Mouse (Mus musculus) adrenal gland, adult 18-20 months (tissue): ENCODE results near the gene Pklr. TPM values are rescaled to one million over a fixed set of nuclear protein-coding genes. Genes with fewer than 3 reads are reported as not detected.
A peak's percentile ranks its signal among the peaks of the same experiment; 100 is the strongest.
"Not testable (repeated sequence)": the region's sequence is repeated elsewhere in the genome, so short reads cannot be mapped to it uniquely, and the experiment has no call there.

ENCODE experiments used
- DNase-seq, 2 experiments: peaks; one replicate each; pipeline ENCODE4 v3.0.0; 2021 to 2022; ENCODE audit warnings: low spot score in 2 of 2
- total RNA-seq, 2 experiments: library from RNA; stranded (reverse); gene quantifications; 1 replicate in 1 of 2; 2 replicates in 1 of 2; pipeline ENCODE4 v1.2.3; 2021

Gene Pklr
- total RNA-seq, 2 experiments from 2014 or later: not detected

DNA sequence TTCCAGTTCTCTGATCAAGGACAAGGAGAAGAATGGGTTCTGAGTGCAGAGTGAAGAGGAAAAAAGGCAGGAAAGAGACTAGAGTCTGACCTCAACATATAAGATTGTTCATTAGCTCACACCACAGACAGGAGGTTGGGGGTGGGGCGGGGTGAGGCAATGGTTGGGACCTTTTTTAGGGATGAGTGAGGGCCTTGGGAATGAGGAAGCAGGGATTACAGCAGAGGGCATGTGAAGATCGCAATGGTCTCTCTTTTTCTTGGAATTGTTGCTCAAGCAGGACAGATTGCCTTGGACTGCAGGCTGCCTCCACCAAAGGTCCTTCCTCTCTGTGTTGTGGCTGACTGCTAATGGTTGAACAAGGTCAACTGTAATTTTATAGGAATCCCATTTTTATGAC, 12.6 kb upstream of the Pklr start:
- peak; percentile 38 to 62 for DNase-seq

DNA sequence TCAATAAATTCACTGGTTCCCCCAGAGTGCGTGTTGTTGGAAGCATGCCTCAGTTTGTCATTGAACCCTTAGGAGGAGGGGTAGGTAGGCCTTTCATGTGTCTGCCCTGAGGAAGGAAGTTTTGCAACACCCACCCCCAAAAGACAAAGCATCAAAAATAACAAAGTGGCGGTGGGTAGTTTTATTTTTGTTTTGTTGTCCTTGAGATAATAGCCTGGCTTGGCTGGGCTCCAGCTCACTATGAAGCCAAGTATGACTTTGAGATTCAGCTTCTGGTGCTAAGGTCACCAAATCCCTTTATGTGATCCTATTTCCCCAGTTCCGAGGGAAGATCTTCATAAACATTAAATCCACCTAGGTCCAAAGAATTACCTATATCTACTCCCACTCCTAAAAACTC, 11.7 kb upstream of the Pklr start:
- peak in 1 of 2 experiments; percentile 37 for DNase-seq

DNA sequence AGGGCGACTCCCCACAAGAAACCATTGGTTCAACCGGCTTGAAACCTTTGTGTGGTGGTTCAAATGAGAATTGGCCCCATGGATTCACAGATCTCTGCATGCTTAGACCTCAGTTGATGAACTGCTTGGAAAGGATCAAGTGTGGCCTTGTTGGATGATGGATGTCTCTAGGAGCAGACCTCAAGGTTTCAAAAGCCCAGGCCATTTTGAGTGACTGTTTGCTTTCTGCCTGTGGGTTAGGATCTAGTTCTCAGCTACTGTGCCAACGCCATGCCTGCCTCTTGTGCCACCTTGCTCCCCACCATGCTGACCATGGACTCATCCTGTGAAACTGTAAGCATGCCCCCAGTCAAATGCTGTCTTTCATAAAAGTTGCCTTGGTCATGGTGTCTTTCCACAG, 10.0 kb upstream of the Pklr start:
- no peak for DNase-seq

GRCm38 (mm10) chr3:89129908-89130307, 6.0 kb upstream of the Pklr start:
- no peak for DNase-seq

DNA sequence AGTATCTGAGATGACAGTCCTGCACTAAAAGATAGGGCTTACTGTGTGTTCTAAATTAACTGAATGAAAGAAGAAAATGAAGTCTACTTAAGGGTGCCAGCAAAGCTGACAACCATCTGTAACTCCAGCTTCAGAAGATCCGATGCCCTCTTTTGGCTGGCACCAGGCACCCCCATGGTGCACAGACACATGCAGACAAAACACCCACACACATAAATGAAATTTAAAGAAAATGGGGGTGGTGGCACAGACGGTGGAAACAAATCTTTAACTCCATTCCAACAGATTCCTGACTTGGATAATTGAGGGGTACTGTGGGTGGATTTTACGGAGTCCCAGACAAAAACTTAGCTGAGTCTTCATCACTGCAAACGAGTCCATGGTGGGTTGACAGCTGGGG, 4.1 kb upstream of the Pklr start:
- DNase-seq: no peak

- DNase-seq: peak; percentile 40 to 51
Observed at GRCm38 (mm10) chr3:89132285-89133062, 3.5 kb upstream of the Pklr start.

DNA sequence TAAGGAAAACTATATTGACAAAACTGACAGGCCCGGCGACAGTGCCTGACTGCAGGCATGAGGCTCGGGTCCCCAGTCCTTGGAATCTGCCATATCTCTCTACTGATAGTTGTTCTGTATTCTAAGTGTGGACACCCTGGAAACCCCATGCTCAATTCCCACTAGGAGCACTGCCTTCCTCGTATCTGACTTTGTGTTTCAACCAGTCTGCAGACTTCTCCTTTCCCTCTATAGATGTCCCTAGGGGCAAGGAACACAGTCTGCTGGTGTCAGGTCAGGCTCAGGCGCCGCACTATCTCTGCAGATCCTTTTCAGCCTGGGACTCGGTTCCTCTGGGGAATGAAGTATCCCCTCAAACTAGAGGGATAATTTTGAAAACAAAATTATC, 2.9 kb upstream of the Pklr start:
- no peak for DNase-seq

GRCm38 (mm10) chr3:89133752-89134151, 2.2 kb upstream of the Pklr start:
- no peak for DNase-seq

- no peak for DNase-seq
Observed at GRCm38 (mm10) chr3:89136365-89136764, 423 bp downstream of the Pklr start.

- no peak for DNase-seq
Observed at GRCm38 (mm10) chr3:89144821-89145220, 8.9 kb downstream of the Pklr start.

- no peak for DNase-seq
Observed at GRCm38 (mm10) chr3:89145566-89145965, 9.6 kb downstream of the Pklr start.

GRCm38 (mm10) chr3:89147101-89147978, 11.4 kb downstream of the Pklr start:
- DNase-seq: no peak

DNA sequence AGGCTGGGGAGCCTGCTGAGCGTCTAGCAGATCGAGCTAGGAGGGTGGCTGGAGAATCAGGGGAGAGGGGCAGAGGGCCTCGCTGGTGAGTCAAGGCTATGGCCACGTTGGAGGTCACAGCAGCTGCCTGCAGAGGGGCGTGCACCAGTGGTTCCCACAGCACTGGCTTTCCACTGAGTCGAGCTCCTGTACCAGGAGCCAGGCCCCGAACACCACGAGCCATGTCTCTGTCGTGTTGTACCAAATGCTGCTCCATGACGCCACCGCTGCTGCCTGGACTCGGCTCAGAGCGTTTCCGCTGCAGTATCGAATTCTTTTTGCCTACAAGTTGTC, 12.0 kb downstream of the Pklr start:
- DNase-seq: no peak

DNA sequence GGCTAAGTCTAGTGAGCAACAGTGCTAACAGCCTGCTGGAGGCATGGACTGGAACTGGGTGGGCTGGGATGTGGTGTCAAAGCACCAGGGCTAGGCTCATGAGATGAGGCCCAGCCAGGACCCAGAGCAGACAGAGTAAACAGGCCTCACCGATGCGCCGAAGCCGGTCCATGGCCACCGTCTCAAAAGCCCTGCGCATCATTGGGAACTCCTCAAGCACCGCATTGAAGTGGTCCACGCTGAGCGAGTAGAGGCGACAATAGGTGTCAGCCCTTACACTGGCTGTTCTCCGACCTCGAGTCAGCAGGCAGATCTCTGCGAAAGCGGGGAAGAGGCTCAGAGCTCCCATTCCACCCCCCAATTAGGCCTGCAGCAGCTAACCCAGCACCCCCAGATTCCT, 12.6 kb downstream of the Pklr start:
- DNase-seq: no peak

- DNase-seq: no peak
Observed at GRCm38 (mm10) chr3:89152084-89152835, 16.3 kb downstream of the Pklr start.

DNA sequence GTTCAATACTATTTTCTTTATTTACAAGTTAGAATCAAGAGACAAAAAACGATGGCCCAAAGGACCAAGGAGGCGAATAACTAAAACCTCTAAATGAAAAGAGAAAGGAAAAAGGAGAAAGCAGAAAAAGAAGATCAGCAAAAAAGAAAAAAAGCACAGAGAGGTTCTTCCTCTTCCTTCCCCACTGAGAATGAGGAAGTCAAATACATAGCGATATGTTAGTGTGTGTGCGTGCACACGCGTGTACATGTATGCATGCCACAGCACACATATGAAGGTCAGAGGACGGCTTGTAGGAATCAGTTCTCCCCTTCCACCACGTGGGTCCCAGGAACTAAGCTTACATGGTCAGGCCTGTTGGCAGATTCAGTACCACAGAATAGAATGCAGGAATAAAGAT, 21.0 kb downstream of the Pklr start:
- DNase-seq: no peak

DNA sequence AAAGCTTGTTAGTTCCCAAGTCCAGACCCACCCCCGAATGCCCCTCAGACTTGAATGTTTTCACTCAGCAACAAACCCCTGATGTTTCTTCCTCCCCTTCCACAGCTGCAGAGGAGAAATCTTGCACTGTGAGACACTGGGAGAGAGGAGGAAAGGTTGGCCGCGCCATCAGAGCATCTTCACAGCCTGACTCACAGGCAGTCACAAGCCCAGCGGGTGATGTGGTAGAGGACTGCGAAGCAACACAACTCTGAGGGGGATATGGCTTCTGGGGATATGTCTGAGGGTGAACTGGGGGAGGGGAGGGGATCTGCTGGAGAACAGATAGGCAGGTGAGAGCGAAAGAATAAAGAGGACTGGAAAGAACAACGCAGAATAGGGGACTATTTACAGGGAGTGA, 22.7 kb downstream of the Pklr start:
- no peak for DNase-seq

DNA sequence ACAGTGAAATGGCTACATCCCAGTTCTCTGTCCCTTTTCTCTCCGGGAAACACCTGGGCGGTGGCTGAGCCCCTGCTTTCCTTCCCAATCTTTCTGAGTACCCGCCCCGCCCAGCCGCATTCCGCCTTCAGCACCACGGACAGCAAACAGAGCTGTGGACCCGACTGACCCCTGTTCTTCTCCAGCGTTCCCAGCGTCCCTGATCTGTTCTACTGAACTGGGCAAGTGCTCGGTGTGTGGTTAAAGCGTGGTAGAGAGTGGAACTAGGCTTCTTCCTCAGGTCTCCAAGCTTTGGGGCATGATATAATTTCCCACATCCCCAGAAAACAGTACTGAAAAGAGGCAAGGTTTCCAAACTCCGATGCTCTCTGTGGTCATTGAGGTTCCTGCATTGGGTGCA, 23.3 kb downstream of the Pklr start:
- peak; percentile 69 to 71 for DNase-seq

- DNase-seq: peak; percentile 66 to 72
Observed at GRCm38 (mm10) chr3:89159616-89160344, 23.8 kb downstream of the Pklr start, which contains the start of gene Hcn3. TSS of gene Hcn3 (minus strand) at chr3:89160196.

GRCm38 (mm10) chr3:89161207-89161606, 25.3 kb downstream of the Pklr start:
- not testable (repeated sequence) for DNase-seq

- DNase-seq: no peak
Observed at GRCm38 (mm10) chr3:89161786-89162185, 25.8 kb downstream of the Pklr start.
